Mouse (Mus musculus): ENCODE measurements around the gene Aspg.

Aspg gene

GRCm38 (mm10) chr12:112106541-112106971 lies at the start of gene Aspg:
Aspg (plus strand) TSS chr12:112106679.
- DNase-seq (ENCODE audit: low spot score), result no peak

GRCm38 (mm10) chr12:112077651-112078050 lies 28.8 kb upstream of the Aspg start:
- DNase-seq (ENCODE audit: low spot score), result peak; percentile 10

DNA sequence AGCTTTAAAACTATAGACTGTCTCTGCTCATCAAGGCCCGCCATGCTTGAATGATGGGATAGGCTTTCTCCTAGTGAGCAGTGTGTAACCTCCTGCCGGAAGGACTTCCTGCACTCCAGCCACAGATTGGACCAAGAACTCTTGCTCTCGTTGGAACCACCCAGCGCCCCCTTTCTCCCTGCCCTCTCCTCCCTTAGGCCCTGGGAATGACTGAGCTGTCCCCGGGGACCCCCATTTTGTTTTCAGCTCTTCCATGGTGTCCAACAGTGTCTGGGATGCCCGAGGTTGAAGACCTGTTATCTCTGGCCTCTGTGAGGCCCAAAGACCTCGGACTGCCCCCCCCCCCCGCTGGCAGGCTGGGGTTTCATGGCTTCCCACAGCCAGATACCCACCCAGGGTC lies 26.6 kb upstream of the Aspg start:
- no peak for DNase-seq (ENCODE audit: low spot score)

GRCm38 (mm10) chr12:112080911-112081310 lies 25.6 kb upstream of the Aspg start:
- no peak for DNase-seq (ENCODE audit: low spot score)

- no peak for DNase-seq (ENCODE audit: low spot score)
Measured at GRCm38 (mm10) chr12:112082241-112082640, 24.2 kb upstream of the Aspg start.

DNA sequence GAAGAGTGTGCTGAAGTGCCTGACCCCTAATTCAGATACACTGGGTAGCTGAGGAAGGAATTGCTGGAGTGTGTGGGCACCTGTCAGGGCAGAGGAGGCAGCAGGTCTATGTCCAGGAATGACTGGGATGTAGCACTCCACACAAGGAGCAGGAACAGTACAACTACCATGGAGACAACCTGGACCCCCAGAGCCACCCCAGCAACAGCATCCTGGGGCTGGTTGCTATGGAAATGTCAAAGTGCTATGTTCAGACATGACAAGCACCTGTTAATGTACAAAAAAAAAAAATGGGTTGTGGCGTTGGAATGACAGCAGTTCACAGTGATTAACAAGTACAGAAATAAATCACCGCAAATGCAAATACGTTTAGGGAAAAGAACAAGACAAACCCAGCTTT lies 20.2 kb upstream of the Aspg start:
- no peak for DNase-seq (ENCODE audit: low spot score)

DNA sequence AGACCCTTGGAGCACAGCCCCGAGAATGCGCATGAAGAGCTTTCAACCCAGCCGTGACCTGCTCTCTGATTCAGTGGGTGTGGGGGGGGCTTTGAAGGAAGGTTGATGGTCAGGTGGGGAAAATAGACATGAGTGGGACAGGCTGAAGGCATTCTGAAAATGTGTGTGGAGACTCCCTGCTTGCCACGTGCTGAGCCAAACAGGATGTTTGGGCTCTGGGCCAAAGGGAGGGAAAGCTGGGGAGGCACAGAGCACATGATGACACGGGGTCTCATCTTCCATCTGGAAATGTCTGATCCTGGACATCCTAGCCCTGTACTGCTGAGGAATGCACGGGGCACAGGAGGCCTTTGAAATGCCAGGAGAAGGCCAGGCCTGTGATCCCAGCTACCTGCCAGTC lies 19.8 kb upstream of the Aspg start:
- DNase-seq (ENCODE audit: low spot score), result no peak

GRCm38 (mm10) chr12:112088609-112089324 lies 17.7 kb upstream of the Aspg start:
- no peak for DNase-seq (ENCODE audit: low spot score)

DNA sequence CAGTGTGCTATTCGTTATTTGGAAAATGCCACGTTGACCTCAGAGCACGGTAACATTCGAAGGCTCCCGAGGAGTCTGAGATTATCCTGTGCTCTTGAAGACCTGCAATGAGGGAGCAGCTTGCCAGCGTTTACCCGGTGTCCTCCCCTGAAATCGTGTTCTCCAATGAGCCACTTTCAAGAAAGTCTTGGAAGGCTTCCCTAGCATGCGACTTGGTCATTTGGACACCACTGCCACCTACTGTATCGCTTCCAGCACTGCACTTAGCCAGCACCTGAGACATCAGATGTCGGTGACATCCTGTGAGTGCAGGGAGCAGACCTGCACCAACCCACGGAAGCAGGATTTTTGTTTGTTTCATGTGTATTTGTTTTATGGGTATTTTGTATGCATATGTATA lies 15.4 kb upstream of the Aspg start:
- DNase-seq (ENCODE audit: low spot score), result no peak

GRCm38 (mm10) chr12:112094261-112094880 lies 12.1 kb upstream of the Aspg start:
- DNase-seq (ENCODE audit: low spot score), result no peak

DNA sequence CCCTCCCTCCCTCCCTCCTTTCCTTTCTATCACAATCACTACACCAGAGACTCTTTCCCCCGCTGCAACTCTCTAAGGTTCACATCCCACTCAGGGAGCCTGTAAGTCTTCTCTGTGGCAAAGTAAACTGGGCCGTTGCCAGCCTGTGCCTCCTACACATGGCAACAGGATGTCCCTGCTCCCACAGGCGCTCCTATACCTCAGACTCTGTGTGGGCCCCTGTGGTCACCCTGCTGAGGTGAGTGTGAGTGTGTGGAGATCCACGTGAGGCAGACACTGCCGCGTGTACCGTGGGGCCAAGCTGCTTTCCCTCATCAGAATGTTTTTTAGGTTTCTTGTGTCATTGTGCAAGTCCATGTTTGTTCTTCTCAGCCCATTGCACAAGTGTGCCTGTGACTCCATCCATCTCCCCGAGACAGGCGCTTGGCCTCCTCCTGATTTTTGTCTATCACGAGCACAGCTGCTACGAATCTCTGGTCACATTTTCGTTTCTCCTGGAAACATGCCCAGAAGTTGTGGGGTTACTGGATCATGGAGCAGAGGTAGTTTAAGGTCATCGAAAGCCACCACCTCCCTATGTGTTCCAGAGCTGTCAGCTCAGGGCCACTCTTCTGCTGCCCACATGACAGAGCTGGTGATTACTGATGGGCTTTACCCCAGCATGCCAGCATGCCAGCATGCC lies 10.3 kb upstream of the Aspg start:
- no peak for DNase-seq (ENCODE audit: low spot score)

- DNase-seq (ENCODE audit: low spot score), result no peak
Measured at GRCm38 (mm10) chr12:112096733-112097117, 9.8 kb upstream of the Aspg start.

- no peak for DNase-seq (ENCODE audit: low spot score)
Measured at GRCm38 (mm10) chr12:112100106-112100505, 6.4 kb upstream of the Aspg start.

DNA sequence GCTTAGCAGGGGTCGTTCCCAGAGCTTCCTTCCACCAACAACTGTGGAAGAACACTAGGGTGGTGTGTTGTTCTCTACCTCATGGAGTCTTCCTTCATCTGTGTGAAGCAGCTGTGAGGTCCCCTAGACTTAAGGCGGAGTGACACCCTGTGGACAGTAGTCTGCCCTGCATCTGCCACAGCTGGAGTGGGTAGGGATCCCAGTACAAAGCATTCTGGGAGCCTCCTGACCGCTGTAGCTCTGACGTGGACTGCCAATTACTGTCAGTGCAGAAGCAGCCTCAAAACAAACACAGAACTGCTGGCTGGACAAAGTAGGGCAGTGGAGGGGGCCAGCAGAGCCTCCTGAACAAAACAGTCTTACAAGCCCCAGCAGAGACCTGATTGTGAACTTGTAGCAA lies 5.4 kb upstream of the Aspg start:
- DNase-seq (ENCODE audit: low spot score), result no peak

GRCm38 (mm10) chr12:112103179-112103578 lies 3.3 kb upstream of the Aspg start:
- no peak for DNase-seq (ENCODE audit: low spot score)

DNA sequence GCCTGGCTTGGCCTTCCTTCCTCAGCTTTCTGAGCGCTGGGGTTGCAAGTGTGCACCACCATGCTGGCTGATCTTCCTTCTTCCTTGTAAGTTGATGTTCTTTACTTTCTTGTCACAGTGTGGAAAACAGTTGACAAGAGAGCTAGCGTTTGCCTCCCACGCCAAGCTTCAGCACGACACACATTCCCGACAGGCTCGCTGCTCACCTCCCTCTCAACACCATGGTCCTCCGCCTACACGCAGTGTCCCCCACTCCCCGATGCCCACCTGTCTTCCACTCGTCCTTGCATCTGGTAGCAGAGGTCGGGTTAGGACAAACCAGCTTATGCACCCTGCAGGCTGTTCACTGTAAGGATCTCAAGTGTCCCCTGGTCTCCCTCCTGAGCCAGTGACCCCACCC lies 1.6 kb upstream of the Aspg start:
- no peak for DNase-seq (ENCODE audit: low spot score)

DNA sequence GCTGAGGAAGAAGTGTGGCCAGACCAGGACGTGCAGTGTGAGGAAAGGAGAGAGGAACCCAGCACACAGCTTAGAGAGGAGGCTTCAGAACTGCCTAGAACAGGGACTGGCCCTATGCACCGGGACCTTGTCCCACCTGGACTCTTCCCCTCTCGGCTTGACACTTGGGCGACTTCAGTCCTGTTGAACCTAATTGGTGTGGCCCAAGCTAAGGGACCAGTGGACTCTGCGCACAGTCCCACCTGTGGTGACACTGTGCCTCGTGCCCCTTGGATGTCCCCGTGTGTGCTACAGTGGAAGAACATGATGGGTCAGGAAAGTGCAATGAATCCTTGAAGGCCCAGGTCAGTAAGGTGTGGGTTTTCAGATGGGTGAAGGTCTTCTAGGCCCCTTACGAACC lies 1.2 kb downstream of the Aspg start:
- no peak for DNase-seq (ENCODE audit: low spot score)

GRCm38 (mm10) chr12:112108696-112109445 lies 2.4 kb downstream of the Aspg start:
- no peak for DNase-seq (ENCODE audit: low spot score)

- DNase-seq (ENCODE audit: low spot score), result no peak
Measured at GRCm38 (mm10) chr12:112109701-112110100, 3.2 kb downstream of the Aspg start.

GRCm38 (mm10) chr12:112111323-112111722 lies 4.8 kb downstream of the Aspg start:
- DNase-seq (ENCODE audit: low spot score), result no peak

- DNase-seq (ENCODE audit: low spot score), result no peak
Measured at GRCm38 (mm10) chr12:112112235-112112634, 5.8 kb downstream of the Aspg start.

- DNase-seq (ENCODE audit: low spot score), result no peak
Measured at GRCm38 (mm10) chr12:112112686-112113396, 6.4 kb downstream of the Aspg start.

All from c-Kit-positive CD71-positive TER-119-positive erythroid progenitor cells, embryonic 14.5 days (primary cell).